Mouse (Mus musculus) neutrophil, adult 83 days (primary cell): ENCODE measurements around the gene Tmprss9. TPM values are rescaled to one million over a fixed set of nuclear protein-coding genes. Genes with fewer than 3 reads are reported as not detected.

Source experiments
- total RNA-seq, 2 experiments: library from RNA; stranded (reverse); gene quantifications; one replicate each; pipeline ENCODE4 v1.2.4; 2023

Tmprss9 gene
- not detected for total RNA-seq

GRCm38 (mm10) chr10:80871581-80871980 lies at the start of gene Tmprss9:
TSS of gene Tmprss9 (plus strand) at chr10:80871848.

GRCm38 (mm10) chr10:80826151-80827062 lies 45.2 kb upstream of the Tmprss9 start, which contains the start of gene Oaz1:
TSS of gene Oaz1 (plus strand) at chr10:80826656.

GRCm38 (mm10) chr10:80843931-80844547 lies 27.6 kb upstream of the Tmprss9 start, which contains the start of gene Lingo3:
TSS of gene Lingo3 (minus strand) at chr10:80844039.

GRCm38 (mm10) chr10:80854913-80855748 lies 16.5 kb upstream of the Tmprss9 start, which contains the start of the genes Lsm7 and Sppl2b:
TSS of gene Lsm7 (minus strand) at chr10:80855209.
TSS of gene Sppl2b (plus strand) at chr10:80855275.

GRCm38 (mm10) chr10:80900318-80901247 lies 28.9 kb downstream of the Tmprss9 start, which contains the start of gene Timm13:
TSS of gene Timm13 (minus strand) at chr10:80900969.

GRCm38 (mm10) chr10:80917779-80918434 lies 46.3 kb downstream of the Tmprss9 start, which contains the start of gene Lmnb2:
TSS of gene Lmnb2 (minus strand) at chr10:80918245.

GRCm38 (mm10) chr10:80929299-80930226 lies 57.9 kb downstream of the Tmprss9 start, which contains the start of gene Gadd45b:
TSS of gene Gadd45b (plus strand) at chr10:80930073.

Other genes starting within 250 kb of the Tmprss9 start
- 100 to 1,000 TPM in 1 of 2 experiments, 10 to 100 TPM in 1; 96.3 to 120 TPM for gene Csnk1g2, start 249.0 kb upstream of the Tmprss9 start, total RNA-seq
- 10 to 100 TPM; 19.2 to 23.8 TPM for gene Btbd2, start 214.8 kb upstream of the Tmprss9 start, total RNA-seq
- 100 to 1,000 TPM; 187 to 191 TPM for gene Mknk2, start 193.7 kb upstream of the Tmprss9 start, total RNA-seq
- 100 to 1,000 TPM; 124 TPM for gene Mob3a, start 169.9 kb upstream of the Tmprss9 start, total RNA-seq
- 1 to 10 TPM; 8.5 to 10.0 TPM for gene Izumo4, start 169.7 kb upstream of the Tmprss9 start, total RNA-seq
- 10 to 100 TPM; 91.5 to 95.8 TPM for gene Ap3d1, start 129.6 kb upstream of the Tmprss9 start, total RNA-seq
- 10 to 100 TPM; 30.9 to 33.4 TPM for gene Dot1l, start 116.6 kb upstream of the Tmprss9 start, total RNA-seq
- gene Sf3a2, start 73.7 kb upstream of the Tmprss9 start, total RNA-seq: 10 to 100 TPM; 44.1 to 48.2 TPM
- gene Plekhj1, start 73.2 kb upstream of the Tmprss9 start, total RNA-seq: 10 to 100 TPM; 70.8 to 77.6 TPM
- 1 to 10 TPM in 1 of 2 experiments, under 1 TPM in 1; 0.94 to 1.1 TPM for gene Amh, start 66.6 kb upstream of the Tmprss9 start, total RNA-seq
- not detected for gene Jsrp1, start 58.4 kb upstream of the Tmprss9 start, total RNA-seq
- gene Oaz1, start 45.2 kb upstream of the Tmprss9 start, total RNA-seq: 100 to 1,000 TPM; 551 to 600 TPM
- gene Lingo3, start 27.8 kb upstream of the Tmprss9 start, total RNA-seq: not detected
- 10 to 100 TPM; 14.4 to 14.7 TPM for gene Lsm7, start 16.6 kb upstream of the Tmprss9 start, total RNA-seq
- 10 to 100 TPM; 23.9 to 34.6 TPM for gene Sppl2b, start 16.6 kb upstream of the Tmprss9 start, total RNA-seq
- gene Timm13, start 29.1 kb downstream of the Tmprss9 start, total RNA-seq: 10 to 100 TPM; 46.4 to 48.9 TPM
- 10 to 100 TPM; 22.0 to 24.2 TPM for gene Lmnb2, start 46.4 kb downstream of the Tmprss9 start, total RNA-seq
- gene Gadd45b, start 58.2 kb downstream of the Tmprss9 start, total RNA-seq: 10 to 100 TPM; 27.4 to 30.8 TPM
- under 1 TPM; 0.59 to 0.68 TPM for gene Gng7, start 143.1 kb downstream of the Tmprss9 start, total RNA-seq
- not detected for gene Diras1, start 153.8 kb downstream of the Tmprss9 start, total RNA-seq
- gene Slc39a3, start 165.6 kb downstream of the Tmprss9 start, total RNA-seq: 10 to 100 TPM; 11.2 to 13.3 TPM
- 10 to 100 TPM; 48.3 to 49.5 TPM for gene Sgta, start 188.3 kb downstream of the Tmprss9 start, total RNA-seq
- 1 to 10 TPM; 6.6 to 8.3 TPM for gene Thop1, start 198.2 kb downstream of the Tmprss9 start, total RNA-seq
- 1 to 10 TPM in 1 of 2 experiments, under 1 TPM in 1; 0.64 to 1.2 TPM for gene Creb3l3, start 227.0 kb downstream of the Tmprss9 start, total RNA-seq
- 10 to 100 TPM; 86.1 to 87.6 TPM for gene Map2k2, start 234.1 kb downstream of the Tmprss9 start, total RNA-seq